Mouse (Mus musculus): Measurements from ENCODE around the gene Cul9. TPM values are rescaled to one million over a fixed set of nuclear protein-coding genes. Genes with fewer than 3 reads are reported as not detected.
"Not testable (repeated sequence)": the region's sequence is repeated elsewhere in the genome, so short reads cannot be mapped to it uniquely, and the experiment has no call there.

The Cul9 gene
- polyA plus RNA-seq, 1 experiment from 2014 or later = 7.6 TPM

DNA sequence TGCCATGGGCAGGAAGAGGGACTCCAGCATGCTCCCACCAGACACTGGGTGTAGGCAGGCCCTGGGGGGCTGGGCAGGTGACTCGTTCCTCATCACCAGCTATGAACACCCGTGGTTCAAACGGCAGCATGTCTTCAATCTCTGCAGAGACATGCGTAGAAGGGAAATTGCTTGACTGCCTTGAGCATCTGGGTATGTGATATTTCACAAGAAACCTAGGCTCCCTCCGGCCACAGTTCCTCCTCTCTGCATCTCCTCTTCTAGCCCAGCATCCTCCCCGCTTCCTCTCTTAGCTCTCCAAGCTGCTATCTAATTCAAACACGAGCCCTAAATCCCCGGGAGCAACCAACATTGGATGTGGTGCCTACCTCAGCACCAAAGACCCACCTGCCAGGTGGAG, 40.1 kb upstream of the Cul9 start:
- 96% methylated on average over 8 of the region's 8 CpGs for WGBS
- Histone ChIP-seq H3K27me3 (replicated peaks; ENCODE audit: control insufficient read depth, insufficient read depth, low read length) (no peaks in the 10 kb centered on the region), H3K4me2 (ENCODE audit: low read length) (no peak overlapping the region), H3K27ac (ENCODE audit: low read depth, low read length) (no peak overlapping the region), H3K9me3 (replicated peaks; ENCODE audit: control insufficient read depth, low read length) (no peaks in the 10 kb centered on the region), H3K9ac (ENCODE audit: low read length) (no peak overlapping the region), H3K36me3 (ENCODE audit: control insufficient read depth, insufficient read depth, low read length) (peaks cover 71% of the 10 kb centered on the region), H3K4me1 (ENCODE audit: control insufficient read depth, insufficient read depth, low read length) (no peaks in the 10 kb centered on the region), H3K4me3 (ENCODE audit: low read depth, low read length) (no peak overlapping the region)
- ATAC-seq = no peak
- no peak for DNase-seq (ENCODE audit: low spot score)

DNA sequence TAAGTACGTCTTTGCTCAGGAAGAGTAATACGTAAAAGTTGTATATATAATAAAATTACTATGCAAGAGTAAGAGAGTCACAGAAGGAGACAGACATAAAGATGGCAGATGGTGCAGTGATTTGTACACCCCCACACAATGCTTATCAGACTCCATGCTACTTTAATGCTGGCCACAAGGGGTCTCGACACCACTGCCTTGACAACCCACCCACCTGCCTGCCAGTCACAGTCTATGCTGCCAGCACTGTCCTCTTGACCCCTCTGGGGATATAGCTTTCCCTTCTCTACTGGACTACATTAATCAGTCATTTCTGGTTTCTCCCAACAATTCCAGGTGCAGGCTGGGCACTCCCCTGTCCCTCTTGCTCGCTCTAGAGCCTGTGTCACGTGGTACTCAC, 32.5 kb upstream of the Cul9 start:
- DNase-seq (ENCODE audit: low spot score) = no peak
- no peaks in the 10 kb centered on the region for H3K4me1 ChIP-seq (ENCODE audit: control insufficient read depth, insufficient read depth, low read length)
- H3K27ac ChIP-seq (ENCODE audit: low read depth, low read length) = no peak overlapping the region
- H3K4me3 ChIP-seq (ENCODE audit: low read depth, low read length) = no peak overlapping the region
- peaks cover 60% of the 10 kb centered on the region for H3K36me3 ChIP-seq (ENCODE audit: control insufficient read depth, insufficient read depth, low read length)
- H3K4me2 ChIP-seq (ENCODE audit: low read length) = no peak overlapping the region
- no peaks in the 10 kb centered on the region for H3K9me3 ChIP-seq (replicated peaks; ENCODE audit: control insufficient read depth, low read length)
- WGBS = 86% methylated on average over 5 of the region's 5 CpGs
- H3K9ac ChIP-seq (ENCODE audit: low read length) = no peak overlapping the region
- no peaks in the 10 kb centered on the region for H3K27me3 ChIP-seq (replicated peaks; ENCODE audit: control insufficient read depth, insufficient read depth, low read length)
- no peak for ATAC-seq

DNA sequence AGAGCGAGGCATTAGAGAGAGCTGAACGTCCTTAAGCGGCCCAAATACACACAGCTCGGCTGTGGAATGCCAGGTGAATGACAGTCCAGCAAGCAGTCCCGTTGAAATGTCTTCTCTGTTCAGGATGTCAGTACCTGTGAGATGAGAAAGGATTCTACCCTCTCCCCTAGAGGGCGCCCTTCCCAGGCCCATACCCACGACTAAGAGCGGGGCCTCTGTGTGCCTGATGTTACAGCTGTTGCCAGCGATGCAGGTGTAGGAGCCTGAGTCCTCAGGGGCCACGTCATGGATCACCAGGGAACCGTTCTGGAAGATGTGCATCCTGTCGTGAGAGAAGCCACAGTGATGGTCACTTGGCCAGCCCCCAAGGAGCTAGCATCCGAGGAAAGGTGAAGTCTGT, 29.9 kb upstream of the Cul9 start:
- H3K9me3 ChIP-seq (replicated peaks; ENCODE audit: control insufficient read depth, low read length) = no peaks in the 10 kb centered on the region
- H3K27me3 ChIP-seq (replicated peaks; ENCODE audit: control insufficient read depth, insufficient read depth, low read length) = no peaks in the 10 kb centered on the region
- H3K4me3 ChIP-seq (ENCODE audit: low read depth, low read length) = no peak overlapping the region
- no peaks in the 10 kb centered on the region for H3K4me1 ChIP-seq (ENCODE audit: control insufficient read depth, insufficient read depth, low read length)
- ATAC-seq (no peak), DNase-seq (ENCODE audit: low spot score) (no peak)
- no peak overlapping the region for H3K9ac ChIP-seq (ENCODE audit: low read length)
- no peak overlapping the region for H3K4me2 ChIP-seq (ENCODE audit: low read length)
- peaks cover 66% of the 10 kb centered on the region for H3K36me3 ChIP-seq (ENCODE audit: control insufficient read depth, insufficient read depth, low read length)
- 86% methylated on average over 13 of the region's 13 CpGs for WGBS
- no peak overlapping the region for H3K27ac ChIP-seq (ENCODE audit: low read depth, low read length)

DNA sequence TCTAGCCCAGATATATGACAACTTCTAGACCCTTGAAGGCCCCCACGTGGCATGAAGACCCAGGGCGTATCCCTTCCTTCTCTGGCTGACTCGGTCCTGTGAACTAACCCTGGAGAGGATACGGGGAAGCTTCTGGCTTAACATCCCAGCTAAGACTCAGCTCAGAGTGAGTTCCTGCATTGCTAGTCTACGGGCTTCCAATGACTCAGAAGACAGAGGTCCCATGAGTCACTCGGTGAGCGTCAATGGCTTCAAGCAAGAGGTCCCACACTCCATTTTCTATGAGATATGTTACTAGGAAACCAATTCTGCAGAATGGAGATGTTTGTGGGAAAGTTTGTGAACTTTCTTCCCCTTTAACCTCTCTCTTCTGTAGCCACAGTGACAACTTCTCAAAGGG, 28.3 kb upstream of the Cul9 start:
- Histone ChIP-seq H3K4me3 (ENCODE audit: low read depth, low read length) (no peak overlapping the region), H3K4me1 (ENCODE audit: control insufficient read depth, insufficient read depth, low read length) (no peaks in the 10 kb centered on the region), H3K36me3 (ENCODE audit: control insufficient read depth, insufficient read depth, low read length) (peaks cover 76% of the 10 kb centered on the region), H3K9me3 (replicated peaks; ENCODE audit: control insufficient read depth, low read length) (no peaks in the 10 kb centered on the region), H3K9ac (ENCODE audit: low read length) (no peak overlapping the region), H3K4me2 (ENCODE audit: low read length) (no peak overlapping the region), H3K27ac (ENCODE audit: low read depth, low read length) (no peak overlapping the region), H3K27me3 (replicated peaks; ENCODE audit: control insufficient read depth, insufficient read depth, low read length) (no peaks in the 10 kb centered on the region)
- no peak for DNase-seq (ENCODE audit: low spot score)
- no peak for ATAC-seq
- WGBS = 98% methylated on average over 7 of the region's 7 CpGs

- no peaks in the 10 kb centered on the region for H3K9me3 ChIP-seq (replicated peaks; ENCODE audit: control insufficient read depth, low read length)
- no peak for ATAC-seq
- peaks cover 83% of the 10 kb centered on the region for H3K36me3 ChIP-seq (ENCODE audit: control insufficient read depth, insufficient read depth, low read length)
- no peak overlapping the region for H3K4me3 ChIP-seq (ENCODE audit: low read depth, low read length)
- no peak overlapping the region for H3K9ac ChIP-seq (ENCODE audit: low read length)
- no peak overlapping the region for H3K4me2 ChIP-seq (ENCODE audit: low read length)
- H3K4me1 ChIP-seq (ENCODE audit: control insufficient read depth, insufficient read depth, low read length) = no peaks in the 10 kb centered on the region
- WGBS = 90% methylated on average over 11 of the region's 11 CpGs
- no peak overlapping the region for H3K27ac ChIP-seq (ENCODE audit: low read depth, low read length)
- DNase-seq (ENCODE audit: low spot score) = no peak
- H3K27me3 ChIP-seq (replicated peaks; ENCODE audit: control insufficient read depth, insufficient read depth, low read length) = no peaks in the 10 kb centered on the region
Observed at GRCm38 (mm10) chr17:46571005-46571404, 24.8 kb upstream of the Cul9 start.

DNA sequence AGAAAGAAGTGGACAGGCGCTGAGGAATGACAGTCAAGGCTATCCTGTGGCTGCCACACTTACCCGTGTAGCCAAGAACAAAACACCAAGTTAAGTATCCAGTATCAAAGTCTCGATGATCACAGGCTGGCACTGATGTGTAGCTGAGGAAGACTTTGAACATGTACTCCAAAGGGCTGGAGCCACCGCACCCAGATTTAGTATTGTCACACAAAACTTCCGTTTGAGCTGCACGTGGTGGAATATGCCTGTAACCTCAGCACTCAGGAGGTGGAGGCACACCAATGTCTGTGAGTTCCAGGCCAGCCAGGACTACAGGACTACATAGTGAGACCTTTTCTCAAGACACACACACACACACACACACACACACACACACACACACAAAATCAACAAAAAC, 13.0 kb upstream of the Cul9 start:
- Histone ChIP-seq H3K27me3 (replicated peaks; ENCODE audit: control insufficient read depth, insufficient read depth, low read length) (no peaks in the 10 kb centered on the region), H3K4me3 (ENCODE audit: low read depth, low read length) (no peak overlapping the region), H3K9me3 (replicated peaks; ENCODE audit: control insufficient read depth, low read length) (no peaks in the 10 kb centered on the region), H3K27ac (ENCODE audit: low read depth, low read length) (no peak overlapping the region), H3K36me3 (ENCODE audit: control insufficient read depth, insufficient read depth, low read length) (peaks cover 8% of the 10 kb centered on the region; the same call in 1 of the 2 replicates), H3K4me2 (ENCODE audit: low read length) (no peak overlapping the region), H3K4me1 (ENCODE audit: control insufficient read depth, insufficient read depth, low read length) (peaks cover 5% of the 10 kb centered on the region), H3K9ac (ENCODE audit: low read length) (no peak overlapping the region)
- 95% methylated on average over 6 of the region's 6 CpGs for WGBS
- no peak for DNase-seq (ENCODE audit: low spot score)
- ATAC-seq = no peak

GRCm38 (mm10) chr17:46558151-46558550, 12.0 kb upstream of the Cul9 start:
- no peaks in the 10 kb centered on the region for H3K9me3 ChIP-seq (replicated peaks; ENCODE audit: control insufficient read depth, low read length)
- no peak overlapping the region for H3K4me3 ChIP-seq (ENCODE audit: low read depth, low read length)
- H3K36me3 ChIP-seq (ENCODE audit: control insufficient read depth, insufficient read depth, low read length) = no peaks in the 10 kb centered on the region
- ATAC-seq (no peak), DNase-seq (ENCODE audit: low spot score) (no peak)
- H3K27me3 ChIP-seq (replicated peaks; ENCODE audit: control insufficient read depth, insufficient read depth, low read length) = no peaks in the 10 kb centered on the region
- H3K4me2 ChIP-seq (ENCODE audit: low read length) = no peak overlapping the region
- no peak overlapping the region for H3K9ac ChIP-seq (ENCODE audit: low read length)
- H3K27ac ChIP-seq (ENCODE audit: low read depth, low read length) = no peak overlapping the region
- peaks cover 15% of the 10 kb centered on the region for H3K4me1 ChIP-seq (ENCODE audit: control insufficient read depth, insufficient read depth, low read length)
- WGBS = 87% methylated on average over 5 of the region's 5 CpGs

DNA sequence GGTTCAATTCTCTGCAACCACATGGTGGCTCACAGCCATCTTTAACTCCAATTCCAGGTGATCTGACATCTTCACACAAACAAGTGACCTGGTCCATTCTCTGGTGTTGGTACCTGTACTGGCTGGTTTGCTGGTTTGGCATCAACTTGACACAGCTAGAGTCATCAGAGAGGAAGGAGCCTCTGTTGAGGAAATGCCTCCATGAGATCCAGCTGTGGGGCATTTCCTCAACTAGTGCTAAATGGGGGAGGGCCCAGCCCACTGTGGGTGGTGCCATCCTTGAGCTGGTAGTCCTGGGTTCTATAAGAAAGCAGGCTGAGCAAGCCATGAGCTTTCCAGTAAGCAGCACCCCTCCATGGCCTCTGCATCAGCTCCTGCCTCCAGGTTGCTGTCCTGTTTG, 11.1 kb upstream of the Cul9 start:
- not testable (repeated sequence) for H3K27me3 ChIP-seq (replicated peaks; ENCODE audit: control insufficient read depth, insufficient read depth, low read length); H3K27ac ChIP-seq (ENCODE audit: low read depth, low read length); H3K4me3 ChIP-seq (ENCODE audit: low read depth, low read length); ATAC-seq; H3K9me3 ChIP-seq (replicated peaks; ENCODE audit: control insufficient read depth, low read length); H3K4me2 ChIP-seq (ENCODE audit: low read length); DNase-seq (ENCODE audit: low spot score); H3K9ac ChIP-seq (ENCODE audit: low read length); H3K36me3 ChIP-seq (ENCODE audit: control insufficient read depth, insufficient read depth, low read length)
- H3K4me1 ChIP-seq (ENCODE audit: control insufficient read depth, insufficient read depth, low read length) = peaks cover 20% of the 10 kb centered on the region

DNA sequence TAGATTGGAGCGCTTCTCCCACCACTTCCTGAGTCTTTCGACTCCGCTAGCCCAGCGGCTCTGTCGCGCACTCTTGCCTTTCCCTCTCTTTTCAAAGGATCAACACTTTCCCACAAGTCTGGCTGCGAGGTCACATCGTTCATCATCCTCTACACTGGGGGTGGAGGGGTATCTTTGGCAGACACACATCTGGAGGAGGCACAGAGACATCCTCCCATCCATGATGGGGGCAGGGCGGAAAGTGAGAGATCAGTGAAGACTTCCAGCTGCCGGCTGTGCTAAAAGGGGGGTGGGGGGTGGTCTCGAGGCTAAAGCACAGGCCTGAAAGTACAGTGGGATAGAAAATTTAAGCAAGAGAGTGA, 10.4 kb upstream of the Cul9 start:
- peaks cover 7% of the 10 kb centered on the region for H3K36me3 ChIP-seq (ENCODE audit: control insufficient read depth, insufficient read depth, low read length)
- H3K4me3 ChIP-seq (ENCODE audit: low read depth, low read length) = peak overlapping the region; percentile 97
- peaks cover 22% of the 10 kb centered on the region for H3K4me1 ChIP-seq (ENCODE audit: control insufficient read depth, insufficient read depth, low read length)
- no peaks in the 10 kb centered on the region for H3K9me3 ChIP-seq (replicated peaks; ENCODE audit: control insufficient read depth, low read length)
- H3K9ac ChIP-seq (ENCODE audit: low read length) = peak overlapping the region; percentile 59
- DNase-seq (ENCODE audit: low spot score) (no peak), ATAC-seq (no peak; the same call in 1 of the 2 replicates)
- peak overlapping the region; percentile 80 for H3K27ac ChIP-seq (ENCODE audit: low read depth, low read length)
- WGBS = 0% methylated on average over 11 of the region's 11 CpGs
- H3K4me2 ChIP-seq (ENCODE audit: low read length) = peak overlapping the region; percentile 95
- no peaks in the 10 kb centered on the region for H3K27me3 ChIP-seq (replicated peaks; ENCODE audit: control insufficient read depth, insufficient read depth, low read length)
